Mouse (Mus musculus) liver, postnatal 0 days (tissue): ENCODE data around the gene Sco1.

Source experiments
- CTCF ChIP-seq: sonication (generic); IDR thresholded peaks from 2 replicates; pipeline ENCODE4 v1.5.1; 2016; ENCODE audit warnings: antibody characterized with exemption, low read depth
- EP300 ChIP-seq: IDR thresholded peaks from 2 replicates; pipeline ENCODE4 v1.6.1; 2016; ENCODE audit warnings: antibody characterized with exemption, low read depth, mild to moderate bottlenecking

DNA sequence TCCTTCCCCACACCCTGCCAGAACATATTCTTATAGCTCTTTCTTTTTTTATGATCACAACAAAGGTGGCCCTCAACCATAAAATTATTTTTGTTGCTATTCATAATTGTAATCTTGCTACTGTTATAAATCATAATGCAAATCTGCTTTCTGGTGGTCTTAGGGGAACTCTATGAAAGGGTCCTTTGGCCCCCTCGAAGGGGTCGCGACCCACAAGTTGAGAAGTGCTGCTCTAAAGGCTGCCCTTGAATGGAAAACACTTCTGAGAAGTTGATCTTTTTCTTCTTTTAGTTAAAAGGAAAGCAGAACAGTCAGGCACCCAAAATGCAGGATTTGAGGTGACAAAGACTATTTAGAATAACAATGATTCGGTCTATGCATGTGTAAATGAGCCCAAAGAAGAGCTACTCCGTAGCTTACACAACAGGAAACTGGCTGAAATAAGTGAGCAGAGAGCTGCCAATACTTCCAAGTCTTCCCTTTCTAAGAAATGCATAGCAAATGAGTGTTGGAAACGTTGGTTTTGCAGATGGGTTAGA lies 28.6 kb upstream of the Sco1 start:
- TF ChIP-seq CTCF (no peak), EP300 (no peak)
